Mouse (Mus musculus) heart, embryonic 16.5 days (tissue): Measurements from ENCODE around the gene Aff4. TPM values are rescaled to one million over a fixed set of nuclear protein-coding genes. Genes with fewer than 3 reads are reported as not detected.

Experiments
- ATAC-seq: fragments of 200-750 bp; cut with Nextera tagmentation; replicated peaks from 2 replicates; pipeline ENCODE4 v1.8.0; 2017; ENCODE audit warnings: moderate number of reproducible peaks; ENCODE audit not compliant: insufficient read depth, low FRiP score; ENCODE audit errors: extremely low read depth
- H3K27ac ChIP-seq: fragments of 300-500 bp; sonication (generic); 2 replicates; pipeline ENCODE4 v1.5.1; 2014; ENCODE audit warnings: mild to moderate bottlenecking, low read length, control low read depth, moderate library complexity
- H3K27me3 ChIP-seq: fragments of 300-500 bp; sonication (generic); 2 replicates; pipeline ENCODE4 v1.6.1; 2014; ENCODE audit warnings: low read length, mixed read lengths; ENCODE audit not compliant: control insufficient read depth, insufficient read depth
- H3K36me3 ChIP-seq: fragments of 300-500 bp; sonication (generic); 2 replicates; pipeline ENCODE4 v1.6.1; 2014; ENCODE audit not compliant: control insufficient read depth, insufficient read depth
- H3K4me1 ChIP-seq: fragments of 300-500 bp; sonication (generic); 2 replicates; pipeline ENCODE4 v1.6.1; 2014; ENCODE audit warnings: low read length, mixed read lengths; ENCODE audit not compliant: control insufficient read depth, insufficient read depth
- H3K4me2 ChIP-seq: fragments of 300-500 bp; sonication (generic); 2 replicates; pipeline ENCODE4 v1.6.1; 2014; ENCODE audit warnings: low read depth, mild to moderate bottlenecking, control low read depth, low read length
- H3K4me3 ChIP-seq: fragments of 300-500 bp; sonication (generic); 2 replicates; pipeline ENCODE4 v1.5.1; 2014; ENCODE audit warnings: mild to moderate bottlenecking, control low read depth, low read length
- H3K9ac ChIP-seq: fragments of 300-500 bp; sonication (generic); 2 replicates; pipeline ENCODE4 v1.6.1; 2014; ENCODE audit warnings: low read length, control low read depth
- H3K9me3 ChIP-seq: fragments of 300-500 bp; sonication (generic); replicated peaks from 2 replicates; pipeline ENCODE4 v1.6.1; 2016; ENCODE audit warnings: low read length; ENCODE audit not compliant: control insufficient read depth
- WGBS: fragments of 180-500 bp; shearing (Covaris S2); extraction: QIAGEN DNeasy Blood & Tissue Kit; methylation state at CpG from one replicate; pipeline ENCODE4 v1.1.7; 2014; 5-methylcytosine and 5-hydroxymethylcytosine counted together
- polyA plus RNA-seq: library from polyadenylated mRNA; unstranded; fragments of >200 nt; fragmentation: Nextera tagmentation; extraction: Ambion mirVana; gene quantifications from 2 replicates; pipeline ENCODE4 v1.2.1, GENCODE M21; 2015

Gene Aff4
- polyA plus RNA-seq, 1 experiment from 2014 or later = 23.0 TPM

GRCm38 (mm10) chr11:53428716-53429057 lies 78.1 kb downstream of the Aff4 start:
- H3K27ac ChIP-seq = no peak overlapping the region
- no peak overlapping the region for H3K4me2 ChIP-seq
- ATAC-seq = no peak
- H3K4me3 ChIP-seq = no peak overlapping the region
- 91% methylated on average over 5 of the region's 5 CpGs for WGBS
- peaks cover 19% of the 10 kb centered on the region for H3K4me1 ChIP-seq
- H3K9me3 ChIP-seq = no peaks in the 10 kb centered on the region
- H3K9ac ChIP-seq = no peak overlapping the region
- no peaks in the 10 kb centered on the region for H3K27me3 ChIP-seq
- peaks cover 9% of the 10 kb centered on the region for H3K36me3 ChIP-seq

DNA sequence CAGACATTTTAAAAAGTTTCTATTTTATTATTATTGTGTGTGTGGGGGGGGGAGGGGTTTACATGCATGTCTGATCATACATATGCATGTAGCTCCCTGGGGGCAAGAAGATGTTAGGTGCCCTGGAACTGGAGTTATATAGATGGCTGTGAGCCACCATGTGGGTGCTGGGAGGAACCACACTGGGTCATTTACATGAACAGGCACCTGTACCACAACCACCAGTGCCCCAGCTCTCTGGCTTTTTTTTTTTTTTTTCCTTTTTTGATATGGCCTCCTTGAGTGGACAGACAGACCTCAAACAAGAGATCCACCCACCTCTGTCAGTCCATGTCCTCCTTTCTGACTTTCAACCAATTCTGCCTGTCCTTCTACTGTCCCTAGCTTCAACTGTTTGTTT lies 78.5 kb downstream of the Aff4 start:
- Histone ChIP-seq H3K9ac (no peak overlapping the region), H3K4me2 (peak overlapping the region; percentile 89; the same call in 1 of the 2 replicates), H3K27ac (no peak overlapping the region), H3K36me3 (peaks cover 9% of the 10 kb centered on the region), H3K27me3 (no peaks in the 10 kb centered on the region), H3K9me3 (no peaks in the 10 kb centered on the region), H3K4me3 (no peak overlapping the region; the same call in 1 of the 2 replicates), H3K4me1 (peaks cover 19% of the 10 kb centered on the region)
- ATAC-seq = no peak

DNA sequence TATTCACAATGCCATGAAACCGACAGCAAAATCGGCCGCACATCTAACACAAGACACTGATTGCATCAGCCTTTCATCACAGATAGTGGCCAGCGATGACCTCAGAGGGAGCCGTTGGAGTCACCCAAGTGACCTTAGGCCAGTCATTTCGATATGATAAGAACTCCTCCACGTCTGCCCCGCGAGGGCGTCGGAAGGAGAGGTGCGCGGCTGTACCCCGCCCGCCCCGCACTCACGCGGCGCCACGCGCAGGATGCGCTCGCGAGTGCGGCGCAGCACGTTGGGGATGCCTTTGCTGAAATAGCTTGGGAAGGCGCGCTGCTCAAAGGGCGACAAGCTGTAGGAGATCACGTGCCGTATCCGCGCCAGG lies 79.7 kb downstream of the Aff4 start:
- peak overlapping the region; percentile 97 for H3K9ac ChIP-seq
- H3K4me1 ChIP-seq = peaks cover 13% of the 10 kb centered on the region
- H3K36me3 ChIP-seq = peaks cover 9% of the 10 kb centered on the region
- WGBS = under 1% methylated on average over 34 of the region's 34 CpGs
- peak overlapping the region; percentile 89 for H3K4me2 ChIP-seq
- H3K27me3 ChIP-seq = no peaks in the 10 kb centered on the region
- no peaks in the 10 kb centered on the region for H3K9me3 ChIP-seq
- peak overlapping the region; percentile 94 for H3K27ac ChIP-seq
- peak; percentile 43 for ATAC-seq
- H3K4me3 ChIP-seq = peak overlapping the region; percentile 96

DNA sequence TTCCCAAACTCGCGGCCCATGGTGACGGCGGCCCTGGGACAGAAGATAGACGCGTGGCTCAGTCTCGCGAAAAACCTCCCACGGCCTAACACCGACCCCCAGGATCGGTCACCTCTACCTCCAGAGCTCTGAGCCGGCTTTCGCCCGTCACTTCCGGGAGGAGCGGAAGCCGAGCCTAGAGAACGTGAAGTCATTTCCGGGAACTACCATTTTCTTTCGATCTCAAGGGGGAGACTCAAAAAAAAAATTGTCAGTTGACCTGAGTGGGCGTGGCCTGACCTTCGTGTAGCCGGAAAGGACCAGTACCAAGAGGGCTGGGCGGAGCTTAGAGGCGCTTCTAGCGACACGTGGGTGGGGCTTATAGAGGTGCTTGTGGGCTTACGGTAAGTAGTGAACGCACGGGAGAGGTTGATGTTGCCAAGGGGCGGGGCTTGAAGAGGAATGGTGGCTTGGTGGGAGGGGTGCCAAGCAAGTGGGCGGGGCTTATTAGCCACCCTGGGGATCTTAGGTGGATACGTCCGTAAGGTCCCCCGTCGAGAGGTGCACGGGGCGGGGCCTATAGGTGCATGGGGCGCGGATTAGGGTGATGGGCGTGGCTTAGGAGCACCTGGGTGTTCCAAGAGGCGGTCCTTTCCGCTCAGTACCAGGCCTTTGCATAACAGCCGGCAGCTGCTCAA lies 80.2 kb downstream of the Aff4 start, which contains the start of the genes Uqcrq and Gdf9:
TSS of gene Uqcrq (minus strand) at position 162 of the 677 bp plus-strand sequence.
TSS of gene Gdf9 (plus strand) at position 354 of the 677 bp plus-strand sequence.
- Histone ChIP-seq H3K9ac (peak within 1 kb of the TSS; percentile 97), H3K4me1 (peaks cover 12% of the 10 kb centered on the region), H3K27me3 (no peaks in the 10 kb centered on the region), H3K4me3 (peak within 1 kb of the TSS; percentile 96), H3K36me3 (peaks cover 9% of the 10 kb centered on the region), H3K4me2 (peak within 1 kb of the TSS; percentile 89), H3K9me3 (no peaks in the 10 kb centered on the region), H3K27ac (peak within 1 kb of the TSS; percentile 94)
- under 1% methylated on average over 44 of the region's 44 CpGs for WGBS
- ATAC-seq = peak; percentile 96

DNA sequence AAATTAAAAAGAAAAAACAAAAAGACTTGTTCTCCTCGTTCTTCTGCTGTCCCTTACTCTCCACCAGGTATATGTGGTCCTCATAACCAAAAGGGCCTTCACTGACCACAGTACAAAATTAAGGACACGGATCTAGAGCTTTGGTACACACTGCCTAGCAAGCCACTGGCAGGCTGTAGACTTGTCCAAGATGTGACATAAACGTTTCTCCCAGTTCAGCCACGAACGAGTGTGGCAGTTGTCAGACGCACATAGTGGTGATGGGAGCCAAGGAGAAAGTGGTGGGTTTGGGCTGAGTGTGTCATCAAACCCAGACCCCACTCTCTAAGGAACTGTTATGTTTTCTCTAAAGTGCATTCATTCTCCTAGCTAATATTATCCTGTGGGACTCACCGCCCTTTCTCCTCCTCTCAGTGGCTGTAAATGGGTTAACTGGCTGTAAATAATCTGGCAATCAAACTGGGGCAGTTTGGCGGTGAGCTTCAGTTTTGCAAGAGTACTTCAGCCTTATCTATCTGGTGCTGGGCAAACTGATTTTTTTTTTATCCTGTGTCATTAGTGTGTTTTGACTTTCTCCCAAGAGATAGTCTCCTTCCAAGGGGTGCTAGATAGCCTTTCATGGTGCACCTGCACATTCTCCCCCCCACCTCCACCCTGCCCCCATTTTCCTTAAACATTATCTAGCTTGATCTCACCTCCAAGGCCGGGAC lies 80.9 kb downstream of the Aff4 start:
- H3K4me1 ChIP-seq = peaks cover 12% of the 10 kb centered on the region
- WGBS = 16% methylated on average over 9 of the region's 9 CpGs
- H3K36me3 ChIP-seq = peaks cover 9% of the 10 kb centered on the region
- H3K9ac ChIP-seq = peak overlapping the region; percentile 58
- H3K4me3 ChIP-seq = peak overlapping the region; percentile 96
- H3K4me2 ChIP-seq = peak overlapping the region; percentile 89
- no peaks in the 10 kb centered on the region for H3K27me3 ChIP-seq
- H3K9me3 ChIP-seq = no peaks in the 10 kb centered on the region
- peak; percentile 4; the same call in 1 of the 2 replicates for ATAC-seq
- peak overlapping the region; percentile 94 for H3K27ac ChIP-seq

- WGBS = 39% methylated on average over 6 of the region's 6 CpGs
- no peak for ATAC-seq
- no peak overlapping the region for H3K27ac ChIP-seq
- peaks cover 9% of the 10 kb centered on the region for H3K36me3 ChIP-seq
- H3K9ac ChIP-seq = no peak overlapping the region
- no peak overlapping the region for H3K4me2 ChIP-seq
- H3K4me1 ChIP-seq = peaks cover 12% of the 10 kb centered on the region
- no peaks in the 10 kb centered on the region for H3K9me3 ChIP-seq
- H3K27me3 ChIP-seq = no peaks in the 10 kb centered on the region
- no peak overlapping the region for H3K4me3 ChIP-seq
Observed at GRCm38 (mm10) chr11:53433057-53433456, 82.4 kb downstream of the Aff4 start.

- H3K4me2 ChIP-seq = no peak overlapping the region
- no peaks in the 10 kb centered on the region for H3K36me3 ChIP-seq
- H3K27me3 ChIP-seq = no peaks in the 10 kb centered on the region
- no peak overlapping the region for H3K4me3 ChIP-seq
- WGBS = 75% methylated on average over 8 of the region's 8 CpGs
- H3K9me3 ChIP-seq = no peaks in the 10 kb centered on the region
- no peak overlapping the region for H3K27ac ChIP-seq
- H3K9ac ChIP-seq = no peak overlapping the region
- no peak for ATAC-seq
- H3K4me1 ChIP-seq = peaks cover 4% of the 10 kb centered on the region; the same call in 1 of the 2 replicates
Observed at GRCm38 (mm10) chr11:53435504-53435903, 84.9 kb downstream of the Aff4 start.

DNA sequence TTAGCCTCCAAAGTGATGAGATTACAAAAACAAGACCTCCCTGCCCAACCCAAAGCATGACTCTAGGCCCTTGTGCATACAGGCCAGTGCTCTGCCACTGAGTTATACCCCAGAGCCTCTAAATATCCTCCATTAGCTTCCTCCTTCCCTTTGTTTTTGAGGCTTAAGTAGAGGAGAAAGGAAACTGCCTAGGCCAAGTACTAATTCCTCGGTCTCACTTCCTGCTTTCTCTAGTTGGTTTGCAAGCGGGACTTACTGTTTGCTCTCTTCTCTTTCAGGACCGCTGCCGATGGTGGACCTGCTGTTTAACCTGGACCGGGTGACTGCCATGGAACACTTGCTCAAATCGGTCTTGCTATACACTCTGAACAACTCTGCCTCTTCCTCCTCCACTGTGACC lies 85.7 kb downstream of the Aff4 start:
- Histone ChIP-seq H3K4me3 (no peak overlapping the region), H3K4me1 (peaks cover 3% of the 10 kb centered on the region; the same call in 1 of the 2 replicates), H3K36me3 (no peaks in the 10 kb centered on the region), H3K9ac (no peak overlapping the region), H3K27ac (no peak overlapping the region), H3K27me3 (no peaks in the 10 kb centered on the region), H3K9me3 (no peaks in the 10 kb centered on the region), H3K4me2 (no peak overlapping the region)
- ATAC-seq = no peak
- 82% methylated on average over 6 of the region's 6 CpGs for WGBS

- H3K9ac ChIP-seq = peak overlapping the region; percentile 65
- peaks cover 7% of the 10 kb centered on the region for H3K4me1 ChIP-seq
- 1% methylated on average over 12 of the region's 12 CpGs for WGBS
- no peak overlapping the region for H3K4me3 ChIP-seq
- peak; percentile 71 for ATAC-seq
- no peaks in the 10 kb centered on the region for H3K36me3 ChIP-seq
- no peaks in the 10 kb centered on the region for H3K9me3 ChIP-seq
- H3K27ac ChIP-seq = peak overlapping the region; percentile 85
- H3K4me2 ChIP-seq = peak overlapping the region; percentile 33
- no peaks in the 10 kb centered on the region for H3K27me3 ChIP-seq
Observed at GRCm38 (mm10) chr11:53441921-53442320, 91.3 kb downstream of the Aff4 start.
